Mouse (Mus musculus) ovary, postnatal 10 days (tissue): Measurements from ENCODE around the gene Gjb5.

ENCODE experiments used
- DNase-seq: peaks from one replicate; pipeline ENCODE4 v3.0.0; 2022; ENCODE audit warnings: low spot score

The Gjb5 gene

GRCm38 (mm10) chr4:127306915-127307314 lies 51.1 kb downstream of the Gjb5 start:
- no peak for DNase-seq
